Mouse (Mus musculus) CH12.LX (cell line): ENCODE data around the gene Dtnb. TPM values are rescaled to one million over a fixed set of nuclear protein-coding genes. Genes with fewer than 3 reads are reported as not detected.

Experiments used
- DNase-seq: peaks from one replicate; pipeline ENCODE4 v3.0.0-alpha.2; 2013; ENCODE audit errors: extremely low read depth
- H3K27ac ChIP-seq: 2 replicates; pipeline ENCODE4 v1.5.1; 2012; ENCODE audit warnings: low read depth, mild to moderate bottlenecking, control low read depth, moderate library complexity; ENCODE audit not compliant: insufficient read depth
- H3K27me3 ChIP-seq: replicated peaks from 2 replicates; pipeline ENCODE3; 2012; ENCODE audit warnings: inconsistent platforms
- H3K36me3 ChIP-seq, 2 experiments: replicated peaks in 1 of 2; 2 replicates each; pipeline versions ENCODE3 to v1.6.1; 2012; ENCODE audit warnings: inconsistent platforms in 1 of 2, low read length in 1 of 2, mild to moderate bottlenecking in 1 of 2, mixed read lengths in 1 of 2, moderate library complexity in 1 of 2; ENCODE audit not compliant: control insufficient read depth in 1 of 2, insufficient read depth in 1 of 2
- H3K4me1 ChIP-seq, 2 experiments: 2 replicates each; pipeline ENCODE4 v1.6.1; 2012; ENCODE audit warnings: inconsistent platforms in 1 of 2, moderate library complexity in 1 of 2; ENCODE audit not compliant: insufficient read depth in 2 of 2, control insufficient read depth in 1 of 2
- H3K4me2 ChIP-seq: 2 replicates; pipeline ENCODE4 v1.6.1; 2012; ENCODE audit warnings: low read depth, mild to moderate bottlenecking, control low read depth; ENCODE audit not compliant: poor library complexity, insufficient read depth, severe bottlenecking
- H3K4me3 ChIP-seq, 3 experiments: fragments of 150-350 bp in 1 of 3; sonication (generic) in 1 of 3; replicated peaks in 1 of 3; 2 replicates each; pipeline versions ENCODE3 to v1.5.1; 2011 to 2012; ENCODE audit warnings: low read depth in 2 of 3, low read length in 2 of 3, mild to moderate bottlenecking in 2 of 3, moderate library complexity in 2 of 3, control low read depth in 1 of 3, improper control_type of control experiment in 1 of 3, inconsistent platforms in 1 of 3, mixed read lengths in 1 of 3; ENCODE audit not compliant: poor library complexity in 1 of 3
- H3K79me2 ChIP-seq: replicated peaks from 2 replicates; pipeline ENCODE4 v1.6.1; 2012; ENCODE audit warnings: mild to moderate bottlenecking, moderate library complexity; ENCODE audit not compliant: control insufficient read depth, poor library complexity, insufficient read depth, severe bottlenecking; ENCODE audit errors: extremely low read depth
- H3K9ac ChIP-seq: 2 replicates; pipeline ENCODE4 v1.6.1; 2012; ENCODE audit warnings: low read depth, mild to moderate bottlenecking, control low read depth, moderate library complexity; ENCODE audit not compliant: insufficient read depth
- H3K9me3 ChIP-seq: replicated peaks from 2 replicates; pipeline ENCODE3; 2012; ENCODE audit warnings: low read length, inconsistent platforms, mixed read lengths
- BHLHE40 ChIP-seq: IDR thresholded peaks from 2 replicates; pipeline ENCODE4 v1.6.1; 2011; ENCODE audit warnings: mild to moderate bottlenecking, low read depth, low read length, improper control_type of control experiment
- CHD1 ChIP-seq: IDR thresholded peaks from 2 replicates; pipeline ENCODE4 v1.6.1; 2012; ENCODE audit warnings: low read depth, low read length, improper control_type of control experiment, inconsistent platforms
- CHD2 ChIP-seq: IDR thresholded peaks from 2 replicates; pipeline ENCODE4 v1.6.1; 2011; ENCODE audit warnings: low read length, improper control_type of control experiment
- ELF1 ChIP-seq: IDR thresholded peaks from 2 replicates; pipeline ENCODE4 v1.6.1; 2014; ENCODE audit warnings: low read depth, mild to moderate bottlenecking, inconsistent platforms, low read length, improper control_type of control experiment
- HCFC1 ChIP-seq: IDR thresholded peaks from 2 replicates; pipeline ENCODE4 v1.6.1; 2012; ENCODE audit warnings: low read depth, mild to moderate bottlenecking, inconsistent platforms, low read length, improper control_type of control experiment
- IRF4 ChIP-seq: IDR thresholded peaks from 2 replicates; pipeline ENCODE4 v1.6.1; 2014; ENCODE audit warnings: low read depth, mild to moderate bottlenecking, inconsistent platforms, low read length, improper control_type of control experiment
- JUND ChIP-seq: conservative IDR thresholded peaks from 2 replicates; pipeline ENCODE4 v1.6.1; 2011; ENCODE audit warnings: low read depth, low read length, improper control_type of control experiment
- MAFK ChIP-seq: IDR thresholded peaks from 2 replicates; pipeline ENCODE4 v1.6.1; 2011; ENCODE audit warnings: low read length, improper control_type of control experiment; ENCODE audit not compliant: insufficient replicate concordance
- MAX ChIP-seq: IDR thresholded peaks from 2 replicates; pipeline ENCODE4 v1.6.1; 2011; ENCODE audit warnings: low read length, improper control_type of control experiment
- MAZ ChIP-seq: IDR thresholded peaks from 2 replicates; pipeline ENCODE4 v1.6.1; 2012; ENCODE audit warnings: low read depth, mild to moderate bottlenecking, inconsistent platforms, low read length, improper control_type of control experiment, moderate library complexity
- MEF2A ChIP-seq: IDR thresholded peaks from 2 replicates; pipeline ENCODE4 v1.6.1; 2014; ENCODE audit warnings: low read depth, mild to moderate bottlenecking, inconsistent platforms, low read length, improper control_type of control experiment, borderline replicate concordance
- PAX5 ChIP-seq: IDR thresholded peaks from 2 replicates; pipeline ENCODE4 v1.6.1; 2012; ENCODE audit warnings: low read length, inconsistent platforms, mixed read lengths
- POLR2A ChIP-seq: IDR thresholded peaks from 2 replicates; pipeline ENCODE4 v1.6.1; 2011; ENCODE audit warnings: low read depth, mild to moderate bottlenecking, improper control_type of control experiment, low read length
- SMC3 ChIP-seq: IDR thresholded peaks from 2 replicates; pipeline ENCODE4 v1.6.1; 2011; ENCODE audit warnings: low read depth, low read length, improper control_type of control experiment
- TBP ChIP-seq: conservative IDR thresholded peaks from 2 replicates; pipeline ENCODE4 v1.6.1; 2011; ENCODE audit warnings: low read depth, low read length, improper control_type of control experiment
- TCF12 ChIP-seq: IDR thresholded peaks from 2 replicates; pipeline ENCODE4 v1.6.1; 2014; ENCODE audit warnings: low read depth, mild to moderate bottlenecking, inconsistent platforms, low read length, improper control_type of control experiment
- UBTF ChIP-seq: IDR thresholded peaks from 2 replicates; pipeline ENCODE4 v1.6.1; 2012; ENCODE audit warnings: low read depth, mild to moderate bottlenecking, inconsistent platforms, low read length, improper control_type of control experiment, moderate library complexity
- USF1 ChIP-seq: IDR thresholded peaks from 2 replicates; pipeline ENCODE4 v1.6.1; 2014; ENCODE audit warnings: low read depth, mild to moderate bottlenecking, inconsistent platforms, low read length, improper control_type of control experiment
- ZC3H11A ChIP-seq: IDR thresholded peaks from 2 replicates; pipeline ENCODE4 v1.6.1; 2012; ENCODE audit warnings: low read depth, mild to moderate bottlenecking, inconsistent platforms, low read length, improper control_type of control experiment
- dilution Hi-C: fragments of 300-500 bp; cut with MboI; formaldehyde crosslinking; loops from 2 replicates; pipeline ENCODE4 v1.14.3; 2020; ENCODE audit warnings: low sequenced_read_pairs; ENCODE audit not compliant: extremely low pct_unique_long_range_greater_than_20kb, extremely low pct_ligation_motif_present
- in situ Hi-C: fragments of 300-500 bp; cut with MboI; formaldehyde crosslinking; loops from 3 replicates; pipeline ENCODE4 v1.14.3; 2019; ENCODE audit warnings: low sequenced_read_pairs, low pct_ligation_motif_present, low pct_unique_long_range_greater_than_20kb, mixed read lengths
- polyA plus RNA-seq: library from polyadenylated mRNA; unstranded; fragments of >175 nt; gene quantifications from 2 replicates; pipeline ENCODE4 v1.2.1, GENCODE M21; 2012; ENCODE audit warnings: low read depth; ENCODE audit not compliant: insufficient read length
- total RNA-seq, 2 experiments: library from RNA; depleted of rRNA; stranded (reverse); fragments of 300-350 nt in 1 of 2; fragments of >200 nt in 1 of 2; gene quantifications; 2 replicates each; pipeline ENCODE4 v1.2.3; 2012 to 2014

Dtnb gene
- total and polyA plus RNA-seq, 3 experiments: 8.1 to 26.0 (median 17.4) TPM

- TF ChIP-seq IRF4: peak; percentile 95
- TF ChIP-seq MEF2A: peak; percentile 84
- TF ChIP-seq USF1: no peak
Observed at GRCm38 (mm10) chr12:3771080-3771479, 198.9 kb downstream of the Dtnb start (continued).

- TF ChIP-seq TCF12 (no peak), POLR2A (no peak), PAX5 (no peak), ELF1 (no peak), SMC3 (no peak), USF1 (no peak), MEF2A (no peak), CHD2 (no peak), HCFC1 (no peak)
- H3K4me3 ChIP-seq: no peak overlapping the region
- H3K27ac ChIP-seq: no peak overlapping the region
- in situ Hi-C loops: no loop called here
- H3K4me1 ChIP-seq: peaks cover 29 to 66% of the 10 kb centered on the region in 2 experiments
- no peaks in the 10 kb centered on the region for H3K79me2 ChIP-seq
- peaks cover 2 to 21% of the 10 kb centered on the region in 2 experiments for H3K36me3 ChIP-seq
- H3K9me3 ChIP-seq: no peaks in the 10 kb centered on the region
- H3K4me2 ChIP-seq: no peak overlapping the region
- no peak for DNase-seq
- H3K9ac ChIP-seq: no peak overlapping the region
- no peaks in the 10 kb centered on the region for H3K27me3 ChIP-seq
- dilution Hi-C loops: no loop called here
Observed at GRCm38 (mm10) chr12:3773643-3774042, 201.5 kb downstream of the Dtnb start.

GRCm38 (mm10) chr12:3776015-3776414 lies 203.8 kb downstream of the Dtnb start:
- Histone ChIP-seq H3K27me3 (no peaks in the 10 kb centered on the region), H3K36me3 (peaks cover 2 to 21% of the 10 kb centered on the region in 2 experiments), H3K4me2 (no peak overlapping the region), H3K9me3 (no peaks in the 10 kb centered on the region), H3K79me2 (no peaks in the 10 kb centered on the region), H3K9ac (no peak overlapping the region), H3K27ac (no peak overlapping the region), H3K4me1 (peaks cover 37 to 79% of the 10 kb centered on the region in 2 experiments), H3K4me3 (no peak overlapping the region)
- dilution Hi-C loops (no loop called here), in situ Hi-C loops (no loop called here)
- no peak for DNase-seq
- TF ChIP-seq MAZ: no peak
- TF ChIP-seq ELF1: no peak

- in situ Hi-C loops: no loop called here
- H3K27ac ChIP-seq: no peak overlapping the region
- H3K9ac ChIP-seq: no peak overlapping the region
- peaks cover 41 to 78% of the 10 kb centered on the region in 2 experiments for H3K4me1 ChIP-seq
- H3K9me3 ChIP-seq: no peaks in the 10 kb centered on the region
- H3K4me3 ChIP-seq: no peak overlapping the region
- dilution Hi-C loops: no loop called here
- no peak for DNase-seq
- H3K79me2 ChIP-seq: no peaks in the 10 kb centered on the region
- no peak for TF ChIP-seq USF1
- no peak for TF ChIP-seq MAFK
- TF ChIP-seq MAX: no peak
- no peak for TF ChIP-seq JUND
- no peak for TF ChIP-seq UBTF
- no peak for TF ChIP-seq BHLHE40
- TF ChIP-seq TBP: no peak
- no peak for TF ChIP-seq CHD1
- TF ChIP-seq ZC3H11A: no peak
- TF ChIP-seq, all 38 proteins: peak for 0
- no peaks in the 10 kb centered on the region for H3K27me3 ChIP-seq
- no peak overlapping the region for H3K4me2 ChIP-seq
- H3K36me3 ChIP-seq: peaks cover 2 to 18% of the 10 kb centered on the region in 2 experiments
Observed at GRCm38 (mm10) chr12:3777682-3778081, 205.5 kb downstream of the Dtnb start.
